Mouse (Mus musculus) left cerebral cortex, adult 9 months (tissue): ENCODE results near the gene Fa2h.
"Not testable (repeated sequence)": the region's sequence is repeated elsewhere in the genome, so short reads cannot be mapped to it uniquely, and the experiment has no call there.

Source experiments
- DNase-seq, 2 experiments: peaks; one replicate each; pipeline ENCODE4 v3.0.0; 2022; ENCODE audit warnings: low spot score in 2 of 2

Gene Fa2h

GRCm38 (mm10) chr8:111358905-111359304 lies 34.7 kb downstream of the Fa2h start:
- no peak for DNase-seq

- no peak for DNase-seq
These were observed 36.2 kb downstream of the Fa2h start for GRCm38 (mm10) chr8:111357433-111357832.

GRCm38 (mm10) chr8:111353497-111353896 lies 40.1 kb downstream of the Fa2h start:
- DNase-seq, result peak; percentile 66 to 71

GRCm38 (mm10) chr8:111352289-111352688 lies 41.3 kb downstream of the Fa2h start:
- DNase-seq, result no peak

GRCm38 (mm10) chr8:111350577-111350976 lies 43.0 kb downstream of the Fa2h start:
- no peak for DNase-seq

- peak in 1 of 2 experiments; percentile 89 for DNase-seq
These were observed 50.4 kb downstream of the Fa2h start for GRCm38 (mm10) chr8:111343225-111343624.

GRCm38 (mm10) chr8:111340186-111340585 lies 53.4 kb downstream of the Fa2h start:
- no peak for DNase-seq

- no peak for DNase-seq
These were observed 55.0 kb downstream of the Fa2h start for GRCm38 (mm10) chr8:111338370-111339208.

GRCm38 (mm10) chr8:111337890-111338347 lies 55.7 kb downstream of the Fa2h start, which contains the start of gene Mlkl:
Gene Mlkl, minus strand, starts transcription at chr8:111338177.
- DNase-seq, result no peak

GRCm38 (mm10) chr8:111337311-111337889 lies 56.2 kb downstream of the Fa2h start:
- DNase-seq, result no peak

- no peak for DNase-seq
These were observed 56.9 kb downstream of the Fa2h start for GRCm38 (mm10) chr8:111336692-111337091.

- no peak for DNase-seq
These were observed 68.3 kb downstream of the Fa2h start for GRCm38 (mm10) chr8:111325222-111325790.

GRCm38 (mm10) chr8:111314729-111315128 lies 78.9 kb downstream of the Fa2h start:
- no peak for DNase-seq

- not testable (repeated sequence) for DNase-seq
These were observed 79.7 kb downstream of the Fa2h start for GRCm38 (mm10) chr8:111313961-111314360.

- DNase-seq, result no peak
These were observed 80.9 kb downstream of the Fa2h start for GRCm38 (mm10) chr8:111312758-111313162.

GRCm38 (mm10) chr8:111310006-111310405 lies 83.6 kb downstream of the Fa2h start:
- not testable (repeated sequence) for DNase-seq

GRCm38 (mm10) chr8:111305031-111305730 lies 88.4 kb downstream of the Fa2h start:
- DNase-seq, result no peak

GRCm38 (mm10) chr8:111304359-111304758 lies 89.3 kb downstream of the Fa2h start:
- DNase-seq, result no peak

GRCm38 (mm10) chr8:111303076-111303803 lies 90.4 kb downstream of the Fa2h start:
- not testable (repeated sequence) for DNase-seq

- DNase-seq, result no peak
These were observed 92.8 kb downstream of the Fa2h start for GRCm38 (mm10) chr8:111300597-111301546.
